Mouse (Mus musculus): ENCODE measurements around the gene Bcl6. TPM values are rescaled to one million over a fixed set of nuclear protein-coding genes. Genes with fewer than 3 reads are reported as not detected.

The Bcl6 gene
- polyA plus RNA-seq, 1 experiment from 2014 or later: 1.2 TPM

- Histone ChIP-seq H3K36me3 (ENCODE audit: insufficient read depth) (no peaks in the 10 kb centered on the region), H3K4me3 (ENCODE audit: low read depth, low read length) (peak overlapping the region; percentile 40), H3K9ac (no peak overlapping the region; the same call in 1 of the 2 replicates), H3K4me2 (peak overlapping the region; percentile 93), H3K27me3 (ENCODE audit: insufficient read depth, low read length) (peaks cover 29% of the 10 kb centered on the region), H3K4me1 (ENCODE audit: insufficient read depth) (peaks cover 4% of the 10 kb centered on the region; the same call in 1 of the 2 replicates), H3K27ac (ENCODE audit: low read depth) (no peak overlapping the region), H3K9me3 (ENCODE audit: low read depth, low read length) (no peaks in the 10 kb centered on the region)
- no peak for TF ChIP-seq CTCF (IDR thresholded peaks at IDR 0.05; ENCODE audit: low read depth)
- DNase-seq (no peak), ATAC-seq (ENCODE audit: insufficient read depth) (no peak)
- WGBS: 8% methylated on average over 11 of the region's 11 CpGs
These were observed 8.3 kb downstream of the Bcl6 start for GRCm38 (mm10) chr16:23980201-23980870.

DNA sequence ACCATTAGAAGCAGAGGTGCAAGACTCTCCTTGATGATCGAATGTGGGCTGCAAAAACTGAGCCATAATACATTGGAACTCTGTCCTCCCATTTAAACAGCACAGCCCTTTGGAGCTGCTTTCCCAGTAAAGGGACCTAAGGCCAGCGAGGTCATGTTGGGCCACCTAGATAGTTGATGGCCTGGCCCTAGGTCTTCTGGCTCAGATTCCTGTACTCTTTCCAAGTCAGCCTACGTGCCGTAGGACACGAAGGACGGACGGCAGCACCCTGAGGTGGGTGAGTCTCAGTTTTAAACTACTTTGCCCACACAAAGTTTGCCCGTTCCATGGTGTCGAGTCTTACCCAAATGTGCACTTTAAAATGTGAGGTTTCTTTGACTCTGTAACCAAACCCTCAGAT, 9.2 kb downstream of the Bcl6 start:
- no peak overlapping the region for H3K9ac ChIP-seq
- DNase-seq (no peak), ATAC-seq (ENCODE audit: insufficient read depth) (no peak)
- no peaks in the 10 kb centered on the region for H3K4me1 ChIP-seq (ENCODE audit: insufficient read depth)
- no peak overlapping the region for H3K4me3 ChIP-seq (ENCODE audit: low read depth, low read length)
- TF ChIP-seq CTCF (IDR thresholded peaks at IDR 0.05; ENCODE audit: low read depth): no peak
- no peaks in the 10 kb centered on the region for H3K36me3 ChIP-seq (ENCODE audit: insufficient read depth)
- no peaks in the 10 kb centered on the region for H3K9me3 ChIP-seq (ENCODE audit: low read depth, low read length)
- WGBS: 87% methylated on average over 9 of the region's 9 CpGs
- no peak overlapping the region for H3K4me2 ChIP-seq
- H3K27me3 ChIP-seq (ENCODE audit: insufficient read depth, low read length): peaks cover 29% of the 10 kb centered on the region
- no peak overlapping the region for H3K27ac ChIP-seq (ENCODE audit: low read depth)

GRCm38 (mm10) chr16:23978495-23978894, 10.2 kb downstream of the Bcl6 start:
- no peaks in the 10 kb centered on the region for H3K9me3 ChIP-seq (ENCODE audit: low read depth, low read length)
- ATAC-seq (ENCODE audit: insufficient read depth) (no peak), DNase-seq (no peak)
- H3K36me3 ChIP-seq (ENCODE audit: insufficient read depth): 0 out of 2 replicates have a peak, but pooled peaks cover 2% of the 10 kb centered on the region
- H3K4me3 ChIP-seq (ENCODE audit: low read depth, low read length): no peak overlapping the region
- H3K4me1 ChIP-seq (ENCODE audit: insufficient read depth): no peaks in the 10 kb centered on the region
- no peak overlapping the region for H3K27ac ChIP-seq (ENCODE audit: low read depth)
- no peak overlapping the region for H3K4me2 ChIP-seq
- H3K27me3 ChIP-seq (ENCODE audit: insufficient read depth, low read length): peaks cover 29% of the 10 kb centered on the region
- 75% methylated on average over 4 of the region's 4 CpGs for WGBS
- H3K9ac ChIP-seq: no peak overlapping the region
- no peak for TF ChIP-seq CTCF (IDR thresholded peaks at IDR 0.05; ENCODE audit: low read depth)

DNA sequence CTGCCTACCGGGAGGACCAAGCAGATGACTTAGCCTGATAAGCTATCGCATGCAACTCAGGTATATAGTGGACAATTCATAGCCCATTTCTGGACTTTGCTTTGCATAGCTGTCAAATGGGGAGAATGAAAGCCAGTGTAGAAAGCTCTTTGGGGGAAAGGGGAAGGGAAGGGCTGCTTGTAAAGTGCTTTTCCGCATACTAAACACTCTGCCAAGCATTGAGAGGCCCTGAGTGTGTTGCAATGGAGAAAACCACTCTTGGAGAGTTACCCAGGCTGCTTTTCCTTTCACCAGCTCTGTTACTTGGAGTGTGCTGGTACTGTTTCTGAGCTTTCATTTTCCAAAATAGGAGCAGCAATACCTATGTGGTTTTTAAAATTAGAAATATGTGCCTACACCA, 10.9 kb downstream of the Bcl6 start:
- Histone ChIP-seq H3K9ac (no peak overlapping the region), H3K9me3 (ENCODE audit: low read depth, low read length) (no peaks in the 10 kb centered on the region), H3K4me3 (ENCODE audit: low read depth, low read length) (no peak overlapping the region), H3K36me3 (ENCODE audit: insufficient read depth) (0 out of 2 replicates have a peak, but pooled peaks cover 2% of the 10 kb centered on the region), H3K27ac (ENCODE audit: low read depth) (no peak overlapping the region), H3K4me2 (no peak overlapping the region), H3K27me3 (ENCODE audit: insufficient read depth, low read length) (peaks cover 29% of the 10 kb centered on the region), H3K4me1 (ENCODE audit: insufficient read depth) (no peaks in the 10 kb centered on the region)
- 81% methylated on average over 3 of the region's 3 CpGs for WGBS
- TF ChIP-seq CTCF (IDR thresholded peaks at IDR 0.05; ENCODE audit: low read depth): no peak
- DNase-seq (no peak), ATAC-seq (ENCODE audit: insufficient read depth) (no peak)

- Histone ChIP-seq H3K27me3 (ENCODE audit: insufficient read depth, low read length) (peaks cover 21% of the 10 kb centered on the region), H3K27ac (ENCODE audit: low read depth) (no peak overlapping the region), H3K9ac (no peak overlapping the region), H3K4me2 (no peak overlapping the region), H3K4me1 (ENCODE audit: insufficient read depth) (no peaks in the 10 kb centered on the region), H3K9me3 (ENCODE audit: low read depth, low read length) (no peaks in the 10 kb centered on the region), H3K4me3 (ENCODE audit: low read depth, low read length) (no peak overlapping the region), H3K36me3 (ENCODE audit: insufficient read depth) (0 out of 2 replicates have a peak, but pooled peaks cover 2% of the 10 kb centered on the region)
- 96% methylated on average over 2 of the region's 2 CpGs for WGBS
- ATAC-seq (ENCODE audit: insufficient read depth) (no peak), DNase-seq (no peak)
- no peak for TF ChIP-seq CTCF (IDR thresholded peaks at IDR 0.05; ENCODE audit: low read depth)
These were observed 12.5 kb downstream of the Bcl6 start for GRCm38 (mm10) chr16:23976196-23976595.

- H3K4me1 ChIP-seq (ENCODE audit: insufficient read depth): 0 out of 2 replicates have a peak, but pooled peaks cover 6% of the 10 kb centered on the region
- no peak overlapping the region for H3K27ac ChIP-seq (ENCODE audit: low read depth)
- no peak overlapping the region for H3K4me2 ChIP-seq
- no peaks in the 10 kb centered on the region for H3K9me3 ChIP-seq (ENCODE audit: low read depth, low read length)
- ATAC-seq (ENCODE audit: insufficient read depth) (no peak), DNase-seq (no peak)
- H3K36me3 ChIP-seq (ENCODE audit: insufficient read depth): 0 out of 2 replicates have a peak, but pooled peaks cover 2% of the 10 kb centered on the region
- TF ChIP-seq CTCF (IDR thresholded peaks at IDR 0.05; ENCODE audit: low read depth): no peak
- WGBS: 78% methylated on average over 9 of the region's 9 CpGs
- H3K4me3 ChIP-seq (ENCODE audit: low read depth, low read length): no peak overlapping the region
- H3K9ac ChIP-seq: no peak overlapping the region
- H3K27me3 ChIP-seq (ENCODE audit: insufficient read depth, low read length): no peaks in the 10 kb centered on the region
These were observed 14.9 kb downstream of the Bcl6 start for GRCm38 (mm10) chr16:23973635-23974367.

- H3K4me2 ChIP-seq: no peak overlapping the region
- 74% methylated on average over 11 of the region's 11 CpGs for WGBS
- H3K36me3 ChIP-seq (ENCODE audit: insufficient read depth): peaks cover 7% of the 10 kb centered on the region
- H3K4me3 ChIP-seq (ENCODE audit: low read depth, low read length): no peak overlapping the region
- DNase-seq (no peak), ATAC-seq (ENCODE audit: insufficient read depth) (no peak)
- H3K27ac ChIP-seq (ENCODE audit: low read depth): no peak overlapping the region
- H3K9me3 ChIP-seq (ENCODE audit: low read depth, low read length): no peaks in the 10 kb centered on the region; the same call in 1 of the 2 replicates
- H3K4me1 ChIP-seq (ENCODE audit: insufficient read depth): 0 out of 2 replicates have a peak, but pooled peaks cover 6% of the 10 kb centered on the region
- TF ChIP-seq CTCF (IDR thresholded peaks at IDR 0.05; ENCODE audit: low read depth): no peak
- H3K9ac ChIP-seq: no peak overlapping the region
- H3K27me3 ChIP-seq (ENCODE audit: insufficient read depth, low read length): no peaks in the 10 kb centered on the region
These were observed 15.8 kb downstream of the Bcl6 start for GRCm38 (mm10) chr16:23972901-23973300.

Measured in lung, embryonic 14.5 days (tissue).